Mouse (Mus musculus) lung, postnatal 0 days (tissue): Measurements from ENCODE around the gene Ergic1.

Experiments used
- CTCF ChIP-seq: IDR thresholded peaks from 2 replicates; pipeline ENCODE4 v1.5.1; 2016; ENCODE audit warnings: antibody characterized with exemption, mild to moderate bottlenecking
- EP300 ChIP-seq: IDR thresholded peaks from 2 replicates; pipeline ENCODE4 v1.6.1; 2016; ENCODE audit warnings: antibody characterized with exemption, mild to moderate bottlenecking, control low read depth

DNA sequence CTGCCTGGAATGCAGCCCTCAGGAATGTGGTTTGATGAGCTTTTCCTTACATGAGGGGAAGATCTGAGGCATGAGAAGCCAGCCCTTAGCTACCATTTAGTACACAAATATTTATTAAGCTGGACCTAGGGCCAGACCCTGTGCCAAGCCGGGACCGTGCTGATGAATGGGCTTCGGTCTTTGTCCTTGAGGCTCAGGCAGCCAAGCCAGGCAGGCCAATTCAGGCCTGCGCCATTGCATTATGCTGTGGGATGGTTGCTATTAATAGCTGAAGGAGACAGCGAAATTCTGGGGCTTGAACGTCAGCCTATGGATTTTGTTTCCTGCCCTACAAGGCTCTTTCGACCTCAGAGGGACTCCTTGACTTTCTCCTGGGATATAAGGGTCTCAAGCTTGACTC is 50.0 kb downstream of the Ergic1 start:
- no peak for TF ChIP-seq CTCF
- TF ChIP-seq EP300 = peak; percentile 68; the same call in 1 of the 2 replicates
